Mouse (Mus musculus) neural tube, embryonic 13.5 days (tissue): ENCODE measurements at regions not wholly inside any gene's neighbourhood (a gene's known extent, or its start where the extent isn't known, plus 50 kb on each side); places are given as distances from the start of the nearest gene placed in this dataset.

Experiments
- ATAC-seq: fragments of 200-750 bp; cut with Nextera tagmentation; 2 replicates; pipeline ENCODE4 v1.8.0; 2017; ENCODE audit warnings: low read depth, mild to moderate bottlenecking, moderate TSS enrichment, moderate library complexity
- H3K27ac ChIP-seq: fragments of 300-500 bp; sonication (generic); replicated peaks from 2 replicates; pipeline ENCODE4 v1.5.1; 2015; ENCODE audit warnings: moderate library complexity, mild to moderate bottlenecking, inconsistent platforms
- H3K27me3 ChIP-seq: fragments of 300-500 bp; sonication (generic); 2 replicates; pipeline ENCODE4 v1.6.1; 2015; ENCODE audit warnings: mild to moderate bottlenecking, inconsistent platforms
- H3K36me3 ChIP-seq: fragments of 300-500 bp; sonication (generic); 2 replicates; pipeline ENCODE4 v1.6.1; 2015; ENCODE audit warnings: mild to moderate bottlenecking, inconsistent platforms
- H3K4me1 ChIP-seq: fragments of 300-500 bp; sonication (generic); replicated peaks from 2 replicates; pipeline ENCODE4 v1.6.1; 2015; ENCODE audit warnings: inconsistent platforms
- H3K4me2 ChIP-seq: fragments of 300-500 bp; sonication (generic); 2 replicates; pipeline ENCODE4 v1.6.1; 2015; ENCODE audit warnings: inconsistent platforms, mild to moderate bottlenecking, moderate library complexity
- H3K4me3 ChIP-seq: fragments of 300-500 bp; sonication (generic); 2 replicates; pipeline ENCODE4 v1.5.1; 2015; ENCODE audit warnings: mild to moderate bottlenecking, inconsistent platforms
- H3K9ac ChIP-seq: fragments of 300-500 bp; sonication (generic); 2 replicates; pipeline ENCODE4 v1.6.1; 2015; ENCODE audit warnings: moderate library complexity, mild to moderate bottlenecking, inconsistent platforms
- H3K9me3 ChIP-seq: fragments of 300-500 bp; sonication (generic); 2 replicates; pipeline ENCODE4 v1.6.1; 2016; ENCODE audit warnings: inconsistent platforms
- WGBS: fragments of 180-500 bp; shearing (Covaris S2); methylation state at CpG from one replicate; pipeline ENCODE4 v1.1.7; 2015; 5-methylcytosine and 5-hydroxymethylcytosine counted together

GRCm38 (mm10) chr12:27182397-27183375 lies 159.7 kb downstream of the Sox11 start:
- Histone ChIP-seq H3K27ac (peak overlapping the region; percentile 62; the same call in 1 of the 2 replicates), H3K4me1 (peaks cover 21% of the 10 kb centered on the region), H3K36me3 (no peaks in the 10 kb centered on the region), H3K27me3 (no peaks in the 10 kb centered on the region), H3K9ac (0 out of 2 replicates have a peak overlapping the region, but pooled peaks have one; percentile 2), H3K9me3 (0 out of 2 replicates have a peak, but pooled peaks cover 3% of the 10 kb centered on the region), H3K4me3 (no peak overlapping the region), H3K4me2 (no peak overlapping the region)
- peak; percentile 69 for ATAC-seq
- 41% methylated on average over 5 of the region's 5 CpGs for WGBS

DNA sequence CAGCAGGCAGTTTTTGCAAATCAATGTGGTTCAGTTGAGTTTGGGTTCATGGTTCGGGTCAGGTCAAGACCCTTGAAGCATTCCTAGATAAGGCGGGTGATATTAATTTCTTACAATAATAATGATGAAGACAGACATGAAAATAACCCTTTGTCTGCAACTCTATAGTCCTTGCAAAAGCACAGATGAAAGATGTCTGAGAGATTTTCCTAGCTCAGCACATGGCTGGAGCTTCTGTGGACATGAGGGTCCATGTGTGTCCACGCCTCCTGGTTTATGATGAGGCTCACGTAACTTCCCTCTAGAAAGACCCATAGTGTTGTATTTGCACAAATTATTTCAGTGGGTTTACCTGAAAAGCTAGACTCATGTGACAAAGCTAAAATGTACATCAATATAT lies 168.8 kb downstream of the Sox11 start:
- Histone ChIP-seq H3K4me1 (no peaks in the 10 kb centered on the region), H3K9ac (no peak overlapping the region), H3K4me3 (no peak overlapping the region), H3K4me2 (no peak overlapping the region), H3K27me3 (no peaks in the 10 kb centered on the region), H3K9me3 (0 out of 2 replicates have a peak, but pooled peaks cover 4% of the 10 kb centered on the region), H3K27ac (no peak overlapping the region), H3K36me3 (no peaks in the 10 kb centered on the region)
- 91% methylated on average over 4 of the region's 4 CpGs for WGBS
- no peak for ATAC-seq

GRCm38 (mm10) chr12:27173151-27173550 lies 169.2 kb downstream of the Sox11 start:
- H3K36me3 ChIP-seq, result no peaks in the 10 kb centered on the region
- no peaks in the 10 kb centered on the region for H3K4me1 ChIP-seq
- H3K9me3 ChIP-seq, result 0 out of 2 replicates have a peak, but pooled peaks cover 4% of the 10 kb centered on the region
- H3K9ac ChIP-seq, result no peak overlapping the region
- H3K27ac ChIP-seq, result no peak overlapping the region
- 81% methylated on average over 4 of the region's 4 CpGs for WGBS
- ATAC-seq, result no peak
- no peak overlapping the region for H3K4me2 ChIP-seq
- no peak overlapping the region for H3K4me3 ChIP-seq
- H3K27me3 ChIP-seq, result no peaks in the 10 kb centered on the region

- no peak for ATAC-seq
- H3K4me1 ChIP-seq, result no peaks in the 10 kb centered on the region
- no peak overlapping the region for H3K4me3 ChIP-seq
- H3K27me3 ChIP-seq, result no peaks in the 10 kb centered on the region
- no peaks in the 10 kb centered on the region for H3K9me3 ChIP-seq
- H3K27ac ChIP-seq, result no peak overlapping the region
- no peaks in the 10 kb centered on the region for H3K36me3 ChIP-seq
- H3K9ac ChIP-seq, result no peak overlapping the region
- no peak overlapping the region for H3K4me2 ChIP-seq
These were observed 170.8 kb downstream of the Sox11 start for GRCm38 (mm10) chr12:27171595-27171994.

GRCm38 (mm10) chr12:27164920-27165504 lies 177.4 kb downstream of the Sox11 start:
- Histone ChIP-seq H3K36me3 (no peaks in the 10 kb centered on the region), H3K27ac (no peak overlapping the region), H3K4me3 (no peak overlapping the region), H3K9me3 (no peaks in the 10 kb centered on the region), H3K4me1 (peaks cover 6% of the 10 kb centered on the region), H3K27me3 (no peaks in the 10 kb centered on the region), H3K9ac (no peak overlapping the region), H3K4me2 (no peak overlapping the region)
- WGBS, result 97% methylated on average over 4 of the region's 4 CpGs
- peak; percentile 43; the same call in 1 of the 2 replicates for ATAC-seq

DNA sequence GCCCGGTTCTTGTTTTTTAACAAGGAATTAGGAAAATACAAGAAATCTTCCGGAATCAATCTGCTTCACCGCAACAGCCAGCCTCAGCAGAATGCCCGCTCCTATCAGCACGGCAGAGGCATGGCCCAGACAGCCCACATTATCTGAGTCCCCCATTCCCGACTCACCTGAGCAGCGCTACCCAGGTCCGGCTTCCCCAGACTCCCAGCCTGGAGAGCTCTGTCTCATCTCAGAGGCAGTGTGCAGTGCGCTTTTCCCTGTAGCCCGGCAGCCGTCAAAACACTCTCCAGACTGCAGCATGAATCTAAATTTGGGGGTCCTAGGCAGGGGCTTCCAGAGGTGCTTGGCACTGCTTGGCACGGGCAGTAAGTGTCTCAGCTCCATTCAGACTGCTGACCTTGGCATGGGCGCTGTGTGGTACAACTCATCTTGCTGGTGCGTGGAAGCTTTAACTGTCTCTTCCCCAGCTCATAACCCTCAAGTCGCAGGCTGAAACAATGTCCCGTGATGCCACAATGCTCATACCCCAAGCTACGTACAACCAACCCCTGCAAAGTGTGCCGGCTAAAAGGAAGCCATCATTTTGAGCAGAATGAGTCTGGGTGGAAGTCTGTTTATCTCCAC lies 182.2 kb downstream of the Sox11 start:
- H3K4me1 ChIP-seq, result peaks cover 30% of the 10 kb centered on the region
- peak overlapping the region; percentile 14 for H3K9ac ChIP-seq
- no peaks in the 10 kb centered on the region for H3K27me3 ChIP-seq
- H3K4me3 ChIP-seq, result no peak overlapping the region
- 0 out of 2 replicates have a peak overlapping the region, but pooled peaks have one; percentile 3 for H3K27ac ChIP-seq
- WGBS, result 88% methylated on average over 18 of the region's 18 CpGs
- H3K4me2 ChIP-seq, result no peak overlapping the region
- H3K9me3 ChIP-seq, result no peaks in the 10 kb centered on the region
- 0 out of 2 replicates have a peak, but pooled peaks have one; percentile 55 for ATAC-seq
- no peaks in the 10 kb centered on the region for H3K36me3 ChIP-seq

DNA sequence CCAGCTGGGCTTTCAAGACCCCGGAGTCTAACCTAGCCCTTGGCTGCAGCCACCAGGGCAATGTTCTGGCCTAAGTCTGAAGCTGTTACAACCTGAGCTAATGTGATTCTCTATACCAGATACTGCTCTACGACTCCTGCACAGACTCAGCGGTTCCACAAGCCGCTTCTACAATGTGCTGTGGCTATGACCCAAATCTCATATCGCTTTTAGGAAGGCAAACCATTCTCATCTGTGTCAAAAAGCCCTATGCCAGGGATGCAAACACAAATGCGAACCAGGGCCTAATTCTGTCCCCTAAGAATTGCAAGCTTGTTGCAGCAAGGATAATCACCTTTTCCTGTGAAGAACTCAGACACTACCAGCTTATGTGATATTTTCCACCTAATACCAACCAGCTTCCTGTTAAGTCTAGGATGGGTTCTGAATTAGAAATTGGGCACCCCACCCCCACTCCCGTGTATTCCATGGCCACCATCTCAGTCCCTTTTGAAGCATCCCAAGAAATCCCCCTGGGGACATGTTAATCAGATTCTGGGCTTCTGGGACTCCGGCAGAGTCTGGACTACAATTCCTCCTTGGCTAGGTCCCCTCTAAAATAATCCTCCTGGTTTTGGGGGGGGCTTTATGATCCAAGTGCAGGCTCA lies 182.8 kb downstream of the Sox11 start:
- H3K4me2 ChIP-seq, result no peak overlapping the region
- H3K4me1 ChIP-seq, result peaks cover 36% of the 10 kb centered on the region
- no peaks in the 10 kb centered on the region for H3K36me3 ChIP-seq
- WGBS, result 77% methylated on average over 8 of the region's 8 CpGs
- peak overlapping the region; percentile 14 for H3K9ac ChIP-seq
- no peak overlapping the region for H3K27ac ChIP-seq
- H3K27me3 ChIP-seq, result no peaks in the 10 kb centered on the region
- H3K9me3 ChIP-seq, result no peaks in the 10 kb centered on the region
- no peak for ATAC-seq
- no peak overlapping the region for H3K4me3 ChIP-seq

DNA sequence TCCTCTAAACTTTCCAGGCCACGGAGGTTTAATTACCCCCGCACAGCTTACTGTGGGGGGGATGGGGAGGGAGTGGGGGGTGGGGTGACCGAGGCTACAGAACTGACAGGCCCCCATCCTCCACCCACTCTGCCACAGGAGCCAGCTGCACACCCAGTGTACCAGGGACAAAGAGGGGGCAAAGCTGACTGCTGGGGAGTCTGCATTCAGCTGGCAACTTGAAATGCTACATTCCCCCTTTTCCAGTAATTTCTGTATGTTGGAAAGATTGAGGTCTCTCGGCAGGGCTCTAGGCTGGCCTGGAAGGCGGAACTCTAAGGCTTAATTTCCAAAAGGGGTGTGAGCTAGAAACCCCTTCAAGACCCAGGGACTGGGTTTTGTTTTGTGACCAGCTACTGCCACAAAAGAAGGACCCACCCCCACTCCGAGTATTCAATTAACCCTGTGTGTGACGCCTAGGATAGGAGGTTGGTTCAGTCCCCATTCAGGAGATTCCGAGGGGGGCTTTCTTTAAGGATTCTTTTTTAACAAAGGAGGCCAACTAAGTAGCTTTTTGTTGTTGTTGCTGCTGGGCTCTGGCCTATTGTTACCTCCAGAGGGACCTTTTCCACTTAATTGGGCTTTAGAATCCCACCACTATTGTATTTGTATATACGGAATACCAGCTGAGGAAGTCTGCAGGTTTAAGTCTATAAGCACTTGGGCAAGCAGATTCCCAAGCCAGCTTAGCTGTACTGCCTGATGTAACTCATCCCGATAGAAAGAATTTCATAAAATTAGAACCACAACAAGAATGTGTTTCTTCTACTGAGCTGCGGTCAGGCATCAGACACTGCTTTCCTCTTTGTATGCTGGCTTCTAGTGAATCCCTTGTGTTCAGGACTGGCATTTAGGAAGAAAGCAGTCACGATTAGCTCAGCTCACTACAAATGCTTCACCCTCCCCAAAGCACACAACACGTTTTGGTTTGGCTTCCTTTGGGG lies 191.2 kb downstream of the Sox11 start:
- 9% methylated on average over 13 of the region's 13 CpGs for WGBS
- Histone ChIP-seq H3K4me3 (no peak overlapping the region), H3K27ac (peak overlapping the region; percentile 82), H3K4me1 (peaks cover 44% of the 10 kb centered on the region), H3K9ac (no peak overlapping the region), H3K9me3 (no peaks in the 10 kb centered on the region), H3K27me3 (no peaks in the 10 kb centered on the region), H3K4me2 (0 out of 2 replicates have a peak overlapping the region, but pooled peaks have one; percentile 13), H3K36me3 (no peaks in the 10 kb centered on the region)
- peak; percentile 71 for ATAC-seq

- Histone ChIP-seq H3K4me3 (no peak overlapping the region), H3K4me2 (peak overlapping the region; percentile 25), H3K27ac (peak overlapping the region; percentile 98), H3K4me1 (peaks cover 55% of the 10 kb centered on the region), H3K9me3 (no peaks in the 10 kb centered on the region), H3K9ac (no peak overlapping the region), H3K36me3 (no peaks in the 10 kb centered on the region), H3K27me3 (no peaks in the 10 kb centered on the region)
- WGBS, result 24% methylated on average over 8 of the region's 8 CpGs
- ATAC-seq, result peak; percentile 45; the same call in 1 of the 2 replicates
These were observed 199.1 kb downstream of the Sox11 start for GRCm38 (mm10) chr12:27143310-27143709.

- WGBS, result 6% methylated on average over 5 of the region's 5 CpGs
- ATAC-seq, result peak; percentile 62
- Histone ChIP-seq H3K4me1 (peaks cover 80% of the 10 kb centered on the region), H3K27me3 (no peaks in the 10 kb centered on the region), H3K27ac (peak overlapping the region; percentile 98), H3K36me3 (no peaks in the 10 kb centered on the region), H3K4me3 (no peak overlapping the region), H3K9me3 (no peaks in the 10 kb centered on the region), H3K4me2 (0 out of 2 replicates have a peak overlapping the region, but pooled peaks have one; percentile 14), H3K9ac (no peak overlapping the region)
These were observed 202.1 kb downstream of the Sox11 start for GRCm38 (mm10) chr12:27140335-27140702.
